Mouse (Mus musculus) left cerebral cortex, postnatal 4 days (tissue): ENCODE measurements around the gene Rhbdd1. TPM values are rescaled to one million over a fixed set of nuclear protein-coding genes. Genes with fewer than 3 reads are reported as not detected.

Experiments
- DNase-seq: peaks from one replicate; pipeline ENCODE4 v3.0.0-alpha.2; 2022
- intact Hi-C: fragments of 180-260 bp; cut with DNase I; formaldehyde crosslinking; loops from one replicate; pipeline ENCODE4 v1.15.1; 2025
- total RNA-seq, 2 experiments: library from RNA; stranded (reverse); gene quantifications; 2 replicates each; pipeline ENCODE4 v1.2.3; 2021

Gene Rhbdd1
- total RNA-seq, 2 experiments from 2014 or later = 3.7 to 3.8 TPM

DNA sequence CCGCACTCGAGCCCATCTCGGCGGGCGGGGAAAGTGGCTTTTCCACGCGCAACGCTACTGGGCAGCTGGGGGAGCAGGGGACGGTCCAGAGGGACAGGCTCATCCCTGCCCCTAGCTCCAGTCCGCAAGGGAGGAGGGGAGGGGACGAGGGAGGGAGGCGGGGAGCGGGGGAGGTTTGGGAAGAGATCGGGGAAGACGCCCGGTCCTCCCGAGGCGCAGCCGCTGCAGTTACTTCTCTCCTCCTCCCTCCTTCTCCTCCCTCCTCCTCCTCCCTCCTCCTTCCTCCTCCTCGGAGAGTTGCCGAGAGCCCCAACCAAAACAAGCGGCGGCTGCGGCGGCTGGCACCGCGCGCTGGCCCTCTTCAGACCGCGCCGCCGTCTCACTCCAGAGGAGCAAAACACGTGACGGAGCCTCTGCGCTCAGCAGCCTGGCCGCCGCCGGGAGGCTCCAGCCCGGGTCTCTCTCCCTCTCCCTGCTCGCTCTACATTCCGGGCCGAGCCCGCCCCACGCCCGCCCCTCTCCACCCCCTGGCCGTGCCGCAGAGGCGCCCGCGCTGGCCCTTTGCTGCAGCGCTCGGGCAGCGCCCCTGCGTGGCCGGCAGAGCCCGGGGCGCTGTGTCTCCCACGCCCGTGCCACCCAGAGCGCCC is 25.0 kb upstream of the Rhbdd1 start, which contains the start of gene Irs1:
TSS of gene Irs1 (minus strand) at position 266 of the 647 bp plus-strand sequence.
- DNase-seq = peak; percentile 88
- intact Hi-C loops = loop anchor here (5.0 to 10.0 kb wide), 5 partner anchors 141 to 1456 kb away; no protein-coding TSS in a partner anchor

DNA sequence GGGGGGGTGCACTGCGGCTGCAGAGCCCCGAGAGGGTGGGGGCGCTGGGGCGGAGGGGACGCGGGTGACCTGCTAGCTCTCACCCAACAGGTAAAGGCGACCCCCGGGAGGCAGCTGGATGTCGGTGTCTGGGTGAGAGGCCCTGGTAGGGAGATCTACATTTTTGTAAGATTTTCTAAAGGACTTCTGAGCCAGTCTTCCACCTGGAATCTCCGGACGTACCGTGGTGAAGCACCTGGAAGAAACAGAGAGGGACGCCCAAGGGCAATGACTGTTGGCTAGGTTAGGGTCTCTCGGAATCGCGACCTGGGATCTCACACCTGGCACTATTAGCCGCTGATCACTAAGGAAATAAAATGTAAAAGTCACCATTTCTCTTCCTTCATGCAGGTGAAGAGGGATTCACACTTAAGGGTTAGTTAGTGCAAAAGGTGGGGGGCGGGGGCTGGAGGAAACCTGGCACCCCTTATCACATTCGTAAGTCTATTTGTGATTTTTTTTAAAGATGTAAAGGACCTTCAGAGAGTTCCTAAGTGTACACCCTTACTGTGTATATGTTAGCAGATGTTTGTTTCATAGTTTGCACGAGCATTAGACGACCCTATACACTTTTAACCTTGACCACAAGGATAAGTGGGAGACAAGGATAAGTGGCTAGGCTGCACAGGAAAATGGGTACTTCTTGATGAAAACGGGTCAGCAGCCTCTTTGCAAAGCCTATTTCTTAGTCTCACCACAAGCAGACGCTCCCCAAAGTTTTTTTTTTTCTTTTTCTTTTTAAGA is 24.1 kb upstream of the Rhbdd1 start:
- intact Hi-C loops = loop anchor here (2.0 to 10.0 kb wide), 6 partner anchors 140 to 1457 kb away; no protein-coding TSS in a partner anchor
- DNase-seq = no peak

DNA sequence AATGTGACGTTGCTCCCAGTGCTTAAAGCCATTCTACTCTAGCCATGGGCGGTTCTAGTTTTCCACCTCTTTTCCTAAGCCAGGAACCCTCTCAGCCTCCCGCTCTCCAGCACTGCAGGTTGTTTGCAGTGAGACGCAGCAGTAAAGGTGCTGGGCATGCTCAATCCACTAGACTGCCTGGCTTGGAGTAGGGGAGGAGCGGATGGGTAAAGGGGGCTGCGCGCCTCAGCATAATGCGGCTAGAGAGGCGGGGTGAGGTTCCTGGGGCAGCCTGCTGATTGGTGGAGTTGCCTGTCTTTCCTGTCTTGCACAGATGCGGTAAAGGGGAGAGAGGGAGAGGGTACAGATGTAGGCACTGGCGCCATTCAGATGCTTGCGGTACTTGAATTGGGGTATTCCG is 23.5 kb upstream of the Rhbdd1 start:
- intact Hi-C loops = loop anchor here (2.0 to 10.0 kb wide), 6 partner anchors 140 to 1458 kb away; no protein-coding TSS in a partner anchor
- DNase-seq = peak; percentile 78

DNA sequence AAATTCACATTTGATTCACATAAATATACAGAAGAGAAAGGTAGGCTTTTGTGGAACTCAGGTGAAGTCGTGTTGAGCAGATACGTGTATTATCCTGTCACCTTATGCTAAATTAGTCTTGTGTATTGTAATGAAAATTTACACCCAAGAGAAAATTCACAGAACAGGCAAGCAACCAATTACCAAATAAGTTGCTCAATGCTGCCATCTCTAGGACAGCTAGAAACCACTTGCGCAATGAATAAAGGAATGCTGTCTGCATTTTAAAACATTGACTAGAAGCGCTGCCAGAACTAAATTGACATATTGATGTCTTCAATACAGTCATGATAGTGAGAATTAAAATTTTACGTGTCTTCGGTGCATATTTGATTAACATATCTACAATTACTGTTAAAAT is 22.1 kb upstream of the Rhbdd1 start:
- intact Hi-C loops = loop anchor here (5.0 to 10.0 kb wide), 5 partner anchors 138 to 1459 kb away; no protein-coding TSS in a partner anchor
- DNase-seq = no peak

DNA sequence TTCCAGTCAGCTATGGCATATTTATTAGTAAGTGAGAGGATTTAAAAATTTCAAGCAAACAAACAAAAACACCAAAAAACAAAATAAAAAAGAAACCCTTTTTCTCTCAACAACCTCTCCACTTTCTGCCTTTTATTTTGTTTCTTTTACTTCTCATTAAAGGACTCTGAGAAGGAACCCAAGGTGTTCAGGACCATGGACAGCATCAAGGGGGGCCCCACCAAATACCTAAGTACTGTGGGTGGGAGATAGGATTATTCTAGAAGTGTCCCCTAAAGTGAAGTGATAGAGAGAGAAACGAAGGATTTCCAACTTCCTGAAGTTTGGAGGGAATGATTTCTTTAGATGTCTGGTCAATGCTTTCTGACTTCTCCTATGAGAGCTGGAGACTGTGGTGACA is 17.7 kb upstream of the Rhbdd1 start:
- intact Hi-C loops = loop anchor here (10.0 kb wide), 3 partner anchors 346 to 1464 kb away; no protein-coding TSS in a partner anchor
- no peak for DNase-seq

DNA sequence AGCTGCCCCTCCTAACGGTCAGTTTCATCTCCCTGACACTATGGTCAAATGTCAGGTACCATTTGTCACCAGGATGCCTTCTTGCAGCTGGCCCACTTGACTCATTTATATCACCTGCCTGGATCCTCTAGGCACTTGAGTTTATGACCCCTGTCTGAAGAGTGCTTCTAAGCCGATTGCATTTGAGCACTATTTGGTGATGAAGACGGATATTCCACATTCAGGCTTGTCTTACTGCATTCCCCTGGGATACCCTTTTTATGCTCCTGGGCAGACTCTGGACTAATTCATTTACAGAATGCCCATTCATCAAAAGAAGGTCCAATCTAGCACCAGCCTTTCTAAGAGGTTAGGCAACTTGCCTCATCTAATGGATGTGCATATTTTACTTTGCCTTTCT is 11.8 kb upstream of the Rhbdd1 start:
- intact Hi-C loops = no loop called here

DNA sequence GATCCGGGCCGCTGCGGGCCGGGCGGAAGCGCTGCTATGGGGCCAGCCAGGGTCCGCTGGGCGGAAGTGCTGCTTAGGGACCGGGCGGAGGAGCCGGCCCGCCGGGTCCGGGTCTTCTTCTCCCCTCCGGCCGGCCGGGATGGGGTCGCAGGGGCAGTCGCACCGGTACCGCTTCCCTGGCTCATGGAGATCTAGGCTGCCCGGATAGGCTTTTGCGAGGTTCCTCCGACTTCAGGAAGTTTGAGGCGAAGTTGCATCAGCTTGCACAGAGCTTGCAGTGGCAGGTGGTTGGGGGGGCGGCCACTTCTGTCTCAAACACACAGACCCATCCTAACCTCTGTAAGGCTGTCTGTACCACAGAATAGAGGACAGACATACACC is 484 bp downstream of the Rhbdd1 start:
- no peak for DNase-seq
- intact Hi-C loops = loop anchor here (5.0 kb wide), 1 partner anchor 116 kb away; no protein-coding TSS in a partner anchor

More for the DNA sequence above, 11.8 kb upstream of the Rhbdd1 start:
- no peak for DNase-seq

DNA sequence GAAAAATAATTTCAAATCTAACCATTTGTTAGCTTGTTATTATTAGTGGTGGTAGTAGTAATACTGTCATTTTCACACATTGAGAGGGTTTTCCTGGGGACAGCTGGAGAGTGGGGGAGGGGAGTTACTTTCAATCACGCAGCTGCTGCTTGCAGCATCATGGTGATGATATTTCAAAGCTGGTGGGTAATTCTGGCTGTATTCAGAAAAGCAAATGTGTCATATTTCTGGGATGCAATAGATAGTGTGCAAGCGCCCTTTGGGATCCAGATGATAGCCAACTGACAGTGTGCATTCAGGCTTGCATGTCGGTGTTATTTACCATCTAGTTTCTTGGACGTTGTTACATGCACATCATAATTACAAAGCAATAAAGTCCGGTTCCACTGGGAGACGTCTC is 4.2 kb downstream of the Rhbdd1 start:
- DNase-seq = peak; percentile 55
- intact Hi-C loops = no loop called here

DNA sequence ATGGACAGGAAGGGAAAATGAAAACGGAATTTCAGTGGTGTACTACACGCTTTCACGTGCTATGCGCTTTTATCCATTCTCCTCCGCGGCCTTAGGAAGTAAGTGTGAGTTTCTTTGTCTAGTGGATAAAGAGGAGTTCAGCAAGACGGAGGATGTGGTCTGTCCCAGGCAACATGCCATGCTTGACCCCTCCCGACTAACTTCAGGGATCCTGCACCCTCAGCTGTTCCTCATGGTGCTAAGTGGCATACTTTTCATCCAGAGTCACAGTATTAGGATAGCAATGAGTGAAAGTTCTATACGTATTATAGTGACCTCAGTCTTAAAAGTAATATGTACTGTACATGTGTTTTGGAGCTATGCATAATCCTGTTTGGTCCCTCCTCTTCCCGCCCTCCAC is 4.6 kb downstream of the Rhbdd1 start:
- intact Hi-C loops = no loop called here
- peak; percentile 15 for DNase-seq

DNA sequence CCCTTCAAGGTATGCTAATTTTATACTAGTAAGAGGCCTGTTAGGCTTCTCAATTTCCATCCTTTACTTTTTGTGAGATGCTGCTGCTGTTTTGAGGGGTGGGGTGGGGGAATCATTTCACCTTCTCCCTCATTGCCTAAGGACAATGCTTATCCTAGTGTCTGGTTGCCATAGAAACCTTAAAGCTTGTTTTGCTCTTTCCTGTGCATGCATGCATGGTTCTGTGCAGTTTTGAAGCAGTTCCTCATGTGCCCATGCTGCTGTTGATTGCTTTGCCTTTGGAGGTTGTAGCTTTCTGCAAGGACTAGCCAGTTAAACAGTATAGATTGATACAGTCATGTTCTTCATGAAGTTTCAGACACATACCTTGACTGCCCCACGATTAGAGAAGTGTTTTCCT is 5.2 kb downstream of the Rhbdd1 start:
- intact Hi-C loops = no loop called here
- no peak for DNase-seq

DNA sequence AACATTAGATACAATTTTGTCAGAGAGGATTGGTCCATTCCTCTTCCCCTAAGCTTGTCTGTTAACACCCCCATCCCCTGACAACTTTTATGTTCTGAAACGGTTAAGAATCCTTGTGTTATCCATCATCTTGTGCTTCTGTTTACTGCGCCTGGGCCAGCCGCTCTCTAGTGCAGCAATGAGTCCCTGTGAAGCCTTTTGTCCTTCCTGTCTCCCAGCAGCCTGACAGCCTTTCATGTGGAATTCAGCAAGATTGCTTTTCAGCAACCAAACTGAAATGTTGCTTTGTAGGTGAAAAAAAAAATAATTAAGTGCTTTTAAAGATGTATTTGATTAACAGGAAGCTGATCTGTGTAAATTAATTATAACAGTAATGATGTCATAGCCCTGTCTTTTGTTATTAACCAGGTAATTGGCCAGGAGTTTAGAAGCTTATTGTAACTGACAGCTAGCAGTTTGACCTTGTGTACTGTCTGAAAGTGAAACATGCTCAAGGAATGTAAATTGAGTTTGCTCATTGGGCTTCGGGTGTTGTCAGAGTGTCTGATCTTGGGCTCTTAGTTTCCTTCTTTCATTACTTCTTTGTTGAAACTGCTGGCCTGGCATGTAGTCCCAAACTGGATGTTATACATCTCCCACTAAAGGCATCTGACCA is 8.0 kb downstream of the Rhbdd1 start:
- DNase-seq = no peak
- intact Hi-C loops = no loop called here

DNA sequence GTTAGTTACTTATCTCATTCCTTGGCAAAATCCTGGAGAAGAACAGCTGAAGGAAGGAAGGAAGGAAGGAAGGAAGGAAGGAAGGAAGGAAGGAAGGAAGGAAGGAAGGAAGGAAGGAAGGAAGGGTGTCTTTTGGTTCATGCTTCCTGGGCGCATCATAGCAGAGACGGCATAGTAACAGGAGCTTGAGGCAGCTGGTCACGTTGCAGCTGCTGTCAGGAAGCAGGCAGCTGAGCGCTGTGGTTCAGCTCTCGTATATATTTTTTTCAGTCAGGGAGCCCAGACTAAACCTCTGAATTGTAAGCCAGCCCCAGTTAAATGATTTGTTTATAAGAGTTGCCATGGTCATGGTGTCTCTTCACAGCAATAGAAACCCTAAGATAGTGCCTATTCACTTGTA is 9.9 kb downstream of the Rhbdd1 start:
- intact Hi-C loops = no loop called here
- no peak for DNase-seq

DNA sequence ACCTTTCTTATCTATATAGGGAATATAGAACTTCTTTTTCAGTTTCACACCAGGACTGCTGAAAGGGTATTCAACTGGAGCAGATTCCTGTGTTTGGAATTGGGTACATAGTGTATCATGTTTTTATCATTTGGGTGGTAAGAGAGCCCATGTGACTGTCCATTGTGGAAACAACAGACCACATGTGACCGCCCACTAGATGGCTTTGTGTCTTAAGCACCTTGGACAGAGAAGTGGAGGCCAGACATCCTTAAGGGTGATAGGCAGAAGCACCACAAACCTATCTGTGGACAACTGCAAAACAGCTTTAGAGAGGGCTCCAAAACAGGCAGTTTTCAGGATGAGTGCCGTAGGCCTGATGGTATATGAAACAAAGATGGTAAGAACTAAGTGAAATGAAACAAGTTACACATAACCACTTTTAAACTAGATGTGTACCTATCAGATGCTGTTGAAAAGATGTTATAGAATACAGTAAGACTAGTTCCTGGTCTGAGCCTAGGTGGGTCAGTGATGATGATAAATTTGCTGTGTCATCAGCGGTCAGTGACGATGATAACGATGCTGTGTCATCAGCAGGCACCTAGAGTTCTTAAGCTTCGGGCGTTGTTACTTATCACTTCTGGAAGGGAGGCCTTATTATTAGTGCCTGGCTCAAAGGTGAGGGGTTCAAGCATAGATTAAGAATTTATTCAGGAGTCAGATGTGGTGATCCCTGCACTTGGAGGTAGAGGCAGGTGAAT is 12.0 kb downstream of the Rhbdd1 start:
- intact Hi-C loops = no loop called here
- no peak for DNase-seq

DNA sequence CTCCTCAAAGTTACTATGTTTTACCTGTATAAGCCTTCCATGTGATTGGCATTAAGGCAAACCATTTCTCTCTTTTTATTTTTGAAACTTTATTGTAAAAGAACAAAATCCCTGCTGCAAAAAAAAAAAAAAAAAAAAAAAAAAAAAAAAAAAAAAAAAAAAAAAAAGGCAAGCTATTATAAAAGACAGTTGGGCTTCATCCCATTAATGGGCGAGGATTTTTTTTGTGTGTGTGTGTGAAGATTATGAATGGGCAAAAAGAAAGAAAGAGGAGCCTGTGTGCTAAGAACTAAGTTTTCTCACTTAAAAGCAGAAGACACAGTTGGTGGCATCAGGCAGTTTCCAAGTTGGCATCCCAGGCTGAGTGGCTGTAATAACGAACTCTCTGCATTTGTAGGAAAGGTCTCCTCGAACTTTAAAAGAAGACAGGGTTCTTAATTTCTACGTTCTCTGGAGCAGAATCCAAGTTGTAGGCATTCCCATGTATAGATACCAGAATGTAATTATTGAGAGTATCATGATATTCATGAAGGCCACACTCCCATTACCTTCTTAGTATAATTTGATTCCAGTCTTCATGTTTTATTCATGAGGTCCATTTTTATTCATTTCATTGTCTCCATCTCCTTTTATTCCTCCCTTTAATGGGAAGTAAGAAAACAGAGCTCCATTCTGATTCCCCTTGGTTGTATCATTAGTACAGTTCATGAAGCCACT is 13.1 kb downstream of the Rhbdd1 start:
- intact Hi-C loops = no loop called here
- DNase-seq = peak; percentile 5

DNA sequence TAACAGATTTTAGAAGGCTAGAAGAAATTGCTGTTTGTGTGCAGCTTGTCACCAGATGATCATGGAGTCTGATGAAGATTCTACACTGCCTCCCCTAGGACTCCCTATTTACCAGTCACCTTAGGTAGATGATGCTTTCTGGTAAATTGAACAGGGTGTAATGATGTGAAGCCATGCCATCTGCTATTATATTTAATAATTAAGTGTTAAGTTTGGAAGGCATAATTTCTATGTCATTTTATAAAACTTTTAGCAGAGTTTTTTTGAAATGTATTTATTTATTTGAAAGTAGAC is 13.6 kb downstream of the Rhbdd1 start:
- intact Hi-C loops = no loop called here
- DNase-seq = no peak

DNA sequence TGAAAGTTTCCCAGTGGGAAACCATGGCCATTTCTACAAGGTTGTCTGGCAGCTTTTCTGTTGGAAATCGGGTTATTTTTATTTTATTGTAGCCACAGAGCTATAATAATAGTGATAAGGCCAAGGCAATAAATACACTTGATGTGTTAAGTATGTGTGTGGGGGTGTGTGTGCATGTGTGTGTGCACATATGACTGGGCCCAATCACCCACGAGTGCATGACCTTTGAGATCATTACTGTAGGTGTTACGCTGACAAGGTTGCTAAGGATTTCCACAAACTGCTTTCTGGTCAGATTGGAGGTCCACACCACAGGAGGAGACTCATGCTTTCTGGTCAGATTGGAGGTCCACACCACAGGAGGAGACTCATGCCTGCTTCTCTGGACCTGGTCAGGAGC is 18.3 kb downstream of the Rhbdd1 start:
- DNase-seq = no peak
- intact Hi-C loops = no loop called here

DNA sequence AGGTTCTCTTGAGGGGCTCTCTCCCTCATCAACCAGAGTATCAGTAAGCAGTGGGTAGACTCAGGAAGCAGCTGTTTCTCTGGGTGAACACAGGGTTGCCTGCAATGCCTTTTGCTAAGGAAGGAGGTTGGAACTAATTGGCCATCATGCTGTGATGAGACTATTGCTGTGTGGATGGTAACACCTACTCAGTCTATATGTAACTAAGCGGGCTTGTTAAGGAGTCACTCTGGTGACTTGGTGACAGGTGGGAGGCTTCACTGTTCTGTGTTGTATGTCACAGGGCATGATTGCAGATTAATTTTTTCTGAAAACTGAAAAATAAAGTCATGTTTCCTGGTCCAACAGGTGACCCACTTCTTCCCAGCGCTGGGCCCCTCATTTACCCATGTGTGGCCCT is 36.8 kb downstream of the Rhbdd1 start:
- DNase-seq = no peak
- intact Hi-C loops = no loop called here

DNA sequence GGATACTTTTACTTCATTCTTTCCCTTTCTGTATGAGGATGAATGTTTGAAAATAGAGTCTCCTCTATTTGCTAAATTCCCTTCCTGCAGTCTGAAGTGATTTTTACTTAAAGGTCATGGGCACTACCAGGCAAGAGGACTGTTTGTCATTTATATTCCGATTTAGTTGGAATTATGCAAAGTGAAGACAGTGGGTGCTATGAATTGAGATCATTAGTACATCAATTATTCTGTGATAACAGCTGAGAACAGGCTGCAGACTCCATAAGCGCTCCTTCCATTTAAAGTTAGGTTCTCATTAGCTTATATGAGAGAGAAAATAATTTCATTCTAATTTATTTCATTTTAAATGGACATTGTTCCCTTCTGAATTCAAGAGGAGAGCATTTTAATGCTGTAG is 37.5 kb downstream of the Rhbdd1 start:
- intact Hi-C loops = no loop called here
- DNase-seq = no peak

DNA sequence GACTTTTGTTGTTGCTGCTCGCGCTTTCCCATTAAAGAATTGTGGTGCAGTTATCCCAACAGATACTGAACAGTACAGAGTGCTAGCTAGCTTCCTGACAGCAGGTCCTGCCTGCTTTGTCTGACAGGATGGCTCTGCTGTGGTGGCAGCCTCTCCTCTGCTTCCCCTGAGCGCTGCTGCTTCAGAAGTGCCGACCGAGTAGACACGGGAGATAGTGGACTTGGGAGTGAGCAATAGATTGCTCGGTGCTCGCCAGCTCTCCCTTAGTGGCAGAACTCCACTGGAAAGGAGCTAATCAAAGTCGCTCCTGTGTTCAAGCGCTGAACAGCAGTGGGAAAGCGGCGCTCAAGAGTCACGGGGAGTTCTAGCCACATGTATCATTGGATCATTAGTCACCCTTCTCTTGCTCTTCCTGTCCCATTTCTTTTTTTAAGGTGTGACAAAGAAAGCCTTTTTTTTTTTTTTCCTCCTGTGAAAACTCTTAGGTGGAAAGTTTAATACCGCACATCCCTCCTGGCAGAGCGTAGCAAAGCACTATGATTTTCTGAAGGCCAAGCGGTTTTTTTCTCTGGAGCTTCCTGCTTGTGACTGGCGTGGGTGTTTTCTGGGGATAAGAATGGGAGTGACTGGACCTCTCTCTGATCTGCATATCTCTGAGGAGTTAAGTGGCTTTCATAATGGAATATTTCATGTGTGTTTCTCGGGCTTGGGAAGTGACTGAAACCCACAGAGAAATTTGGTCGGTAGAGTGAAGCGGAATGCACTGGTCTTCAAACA is 42.8 kb downstream of the Rhbdd1 start:
- intact Hi-C loops = no loop called here
- DNase-seq = peak; percentile 6

DNA sequence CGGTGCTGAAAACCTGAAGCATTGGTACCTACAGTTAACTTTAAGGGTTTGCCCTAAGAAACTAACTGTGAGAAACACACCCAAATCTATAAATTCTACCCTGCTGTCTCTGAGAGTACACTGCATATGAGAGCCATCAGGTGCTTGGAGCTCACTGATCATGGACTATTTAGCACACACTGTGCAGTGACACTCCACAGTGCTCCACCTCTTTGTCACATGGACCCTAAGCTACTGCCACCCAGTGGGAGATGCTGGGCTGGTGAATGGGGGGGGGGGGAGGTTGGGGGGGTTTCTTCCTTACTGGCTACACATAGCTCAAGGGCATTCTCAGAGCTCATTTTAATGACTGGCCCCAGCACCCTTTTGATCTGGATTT is 43.4 kb downstream of the Rhbdd1 start:
- no peak for DNase-seq
- intact Hi-C loops = no loop called here
